Mouse (Mus musculus) ES-E14 (cell line): ENCODE data around the gene Sh3kbp1.

Experiments
- CHD2 ChIP-seq: IDR thresholded peaks from 2 replicates; pipeline ENCODE4 v1.6.1; 2014; ENCODE audit warnings: mild to moderate bottlenecking, low read depth, low read length, inconsistent platforms
- HCFC1 ChIP-seq: IDR thresholded peaks from 2 replicates; pipeline ENCODE4 v1.6.1; 2012; ENCODE audit warnings: low read length, inconsistent platforms, borderline replicate concordance; ENCODE audit not compliant: insufficient read depth
- ZC3H11A ChIP-seq: IDR thresholded peaks from 2 replicates; pipeline ENCODE4 v1.6.1; 2012; ENCODE audit warnings: low read depth, mild to moderate bottlenecking, inconsistent platforms, low read length, borderline replicate concordance
- ZNF384 ChIP-seq: IDR thresholded peaks from 2 replicates; pipeline ENCODE4 v1.6.1; 2012; ENCODE audit warnings: low read depth, low read length, inconsistent platforms

- TF ChIP-seq ZC3H11A (no peak), ZNF384 (no peak), HCFC1 (no peak), CHD2 (no peak)
Measured at GRCm38 (mm10) chrX:159942569-159942968, 315.5 kb downstream of the Sh3kbp1 start.
